Mouse (Mus musculus): Measurements from ENCODE around the gene Ifna16. TPM values are rescaled to one million over a fixed set of nuclear protein-coding genes. Genes with fewer than 3 reads are reported as not detected.

Ifna16 gene
- polyA plus RNA-seq, 2 experiments from 2014 or later: not detected

DNA sequence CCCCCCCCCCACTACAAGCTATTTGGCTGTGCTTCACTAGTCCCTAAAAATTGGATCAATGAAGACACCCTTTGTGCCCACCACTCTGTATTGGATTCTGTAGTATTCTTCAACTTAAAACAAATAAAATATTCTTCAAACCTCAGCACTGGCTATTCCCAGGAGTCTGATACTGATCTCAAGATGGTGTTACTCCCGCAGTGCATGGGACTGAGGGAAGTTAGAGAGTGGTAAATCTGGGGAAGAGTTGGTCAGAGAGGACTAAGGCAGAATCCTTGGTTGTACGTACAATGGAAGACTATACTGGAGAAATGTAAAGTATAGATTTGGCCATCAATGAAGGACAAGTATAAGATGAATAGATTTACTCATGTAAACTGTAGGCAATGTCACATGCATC lies 34.2 kb downstream of the Ifna16 start:
- no peak for ATAC-seq

GRCm38 (mm10) chr4:88641077-88641831 lies 35.5 kb downstream of the Ifna16 start:
- ATAC-seq: peak; percentile 95

DNA sequence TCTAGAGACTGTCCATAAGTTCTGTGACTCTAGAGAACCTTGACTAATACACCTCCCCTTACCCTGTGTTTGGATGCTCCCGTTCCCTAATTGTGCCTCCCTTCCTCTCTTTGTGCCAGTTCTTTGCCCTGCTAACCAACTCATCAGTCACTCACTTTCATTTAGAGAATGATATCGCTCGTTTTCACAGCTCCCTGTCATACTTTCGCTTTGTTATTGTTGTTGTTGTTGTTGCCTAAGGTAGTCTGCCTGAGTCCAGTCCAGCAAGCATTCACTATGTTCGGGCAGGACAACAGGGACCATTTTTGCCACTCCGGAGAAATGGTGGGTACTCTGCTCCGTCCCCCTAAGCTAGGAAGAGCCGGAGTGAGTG lies 36.0 kb downstream of the Ifna16 start:
- ATAC-seq: peak; percentile 47

GRCm38 (mm10) chr4:88634311-88634710 lies 42.4 kb downstream of the Ifna16 start, which contains the start of gene C87499:
TSS of gene C87499 (minus strand) at chr4:88634411.
- ATAC-seq: no peak

Other genes starting within 250 kb of the Ifna16 start
- gene Hacd4, start 238.0 kb downstream of the Ifna16 start, polyA plus RNA-seq (2017; shearing (Covaris generic)): under 1 TPM; 0.13 to 0.42 TPM
- gene Ifnb1, start 154.2 kb downstream of the Ifna16 start, polyA plus RNA-seq (2017; shearing (Covaris generic)): not detected
- not detected for gene Ifna15, start 118.7 kb downstream of the Ifna16 start, polyA plus RNA-seq (2017; shearing (Covaris generic))
- gene Ifna14, start 105.1 kb downstream of the Ifna16 start, polyA plus RNA-seq (2017; shearing (Covaris generic)): not detected
- not detected for gene Ifna9, start 84.5 kb downstream of the Ifna16 start, polyA plus RNA-seq (2017; shearing (Covaris generic))
- not detected for gene Ifna12, start 73.5 kb downstream of the Ifna16 start, polyA plus RNA-seq (2017; shearing (Covaris generic))
- gene C87499, start 42.5 kb downstream of the Ifna16 start, polyA plus RNA-seq (2017; shearing (Covaris generic)): not detected
- gene Ifna13, start 32.5 kb downstream of the Ifna16 start, polyA plus RNA-seq (2017; shearing (Covaris generic)): not detected
- gene Ifna2, start 7.0 kb upstream of the Ifna16 start, polyA plus RNA-seq (2017; shearing (Covaris generic)): not detected
- not detected for gene Ifnab, start 14.4 kb upstream of the Ifna16 start, polyA plus RNA-seq (2017; shearing (Covaris generic))
- gene Gm26566, start 44.9 kb upstream of the Ifna16 start, polyA plus RNA-seq (2017; shearing (Covaris generic)): not detected
- gene Klhl9, start 45.5 kb upstream of the Ifna16 start, polyA plus RNA-seq (2017; shearing (Covaris generic)): 10 to 100 TPM; 31.9 to 33.2 TPM
- gene Gm13271, start 77.9 kb upstream of the Ifna16 start, polyA plus RNA-seq (2017; shearing (Covaris generic)): not detected
- gene Gm13283, start 83.2 kb upstream of the Ifna16 start, polyA plus RNA-seq (2017; shearing (Covaris generic)): under 1 TPM in 1 of 2 experiments, not detected in 1; 0.37 TPM
- gene Gm13290, start 96.9 kb upstream of the Ifna16 start, polyA plus RNA-seq (2017; shearing (Covaris generic)): not detected
- gene Gm13289, start 100.0 kb upstream of the Ifna16 start, polyA plus RNA-seq (2017; shearing (Covaris generic)): not detected
- gene Gm13272, start 102.9 kb upstream of the Ifna16 start, polyA plus RNA-seq (2017; shearing (Covaris generic)): not detected
- gene Ifnz, start 105.2 kb upstream of the Ifna16 start, polyA plus RNA-seq (2017; shearing (Covaris generic)): not detected
- gene Gm13276, start 108.8 kb upstream of the Ifna16 start, polyA plus RNA-seq (2017; shearing (Covaris generic)): not detected
- not detected for gene Gm13277, start 111.7 kb upstream of the Ifna16 start, polyA plus RNA-seq (2017; shearing (Covaris generic))
- not detected for gene Gm13278, start 114.6 kb upstream of the Ifna16 start, polyA plus RNA-seq (2017; shearing (Covaris generic))
- gene Gm13275, start 117.6 kb upstream of the Ifna16 start, polyA plus RNA-seq (2017; shearing (Covaris generic)): not detected
- not detected for gene Gm13279, start 120.5 kb upstream of the Ifna16 start, polyA plus RNA-seq (2017; shearing (Covaris generic))
- gene Gm13285, start 122.7 kb upstream of the Ifna16 start, polyA plus RNA-seq (2017; shearing (Covaris generic)): under 1 TPM in 1 of 2 experiments, not detected in 1; 0.38 TPM
- gene Gm13287, start 126.3 kb upstream of the Ifna16 start, polyA plus RNA-seq (2017; shearing (Covaris generic)): not detected
- not detected for gene Gm13288, start 128.6 kb upstream of the Ifna16 start, polyA plus RNA-seq (2017; shearing (Covaris generic))
- gene Ifna7, start 139.3 kb upstream of the Ifna16 start, polyA plus RNA-seq (2017; shearing (Covaris generic)): not detected
- gene Ifna11, start 143.0 kb upstream of the Ifna16 start, polyA plus RNA-seq (2017; shearing (Covaris generic)): not detected
- gene Ifna6, start 150.5 kb upstream of the Ifna16 start, polyA plus RNA-seq (2017; shearing (Covaris generic)): not detected
- not detected for gene Ifna5, start 158.6 kb upstream of the Ifna16 start, polyA plus RNA-seq (2017; shearing (Covaris generic))
- gene Ifna4, start 164.9 kb upstream of the Ifna16 start, polyA plus RNA-seq (2017; shearing (Covaris generic)): not detected
- not detected for gene Ifna1, start 173.2 kb upstream of the Ifna16 start, polyA plus RNA-seq (2017; shearing (Covaris generic))
- gene Ifne, start 203.3 kb upstream of the Ifna16 start, polyA plus RNA-seq (2017; shearing (Covaris generic)): not detected